Mouse (Mus musculus): Measurements from ENCODE around the gene Mettl27.
"Not testable (repeated sequence)": the region's sequence is repeated elsewhere in the genome, so short reads cannot be mapped to it uniquely, and the experiment has no call there.

Gene Mettl27

DNA sequence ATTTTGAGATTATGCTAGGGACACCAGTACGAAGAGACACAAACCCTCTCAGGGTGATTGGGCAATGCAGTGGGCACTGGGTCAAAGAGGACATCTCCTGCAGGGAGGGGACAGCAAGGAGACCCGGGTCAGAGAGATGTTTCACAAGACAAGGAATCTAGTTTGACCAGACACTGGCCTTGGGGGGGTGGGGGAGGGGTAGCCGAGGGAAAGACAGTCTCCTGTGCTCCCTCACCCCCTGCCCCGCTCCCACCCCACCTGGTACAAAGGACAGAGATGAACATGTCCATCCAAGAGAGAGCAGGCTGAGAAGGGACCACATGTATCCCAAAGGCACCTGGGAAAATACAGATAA, 15.9 kb downstream of the Mettl27 start:
- peaks cover 16% of the 10 kb centered on the region; the same call in 1 of the 2 replicates for H3K36me3 ChIP-seq (ENCODE audit: insufficient read depth, low read length)
- TF ChIP-seq CTCF (conservative IDR thresholded peaks at IDR 0.05; ENCODE audit: low read length) (no peak), NANOG (IDR thresholded peaks at IDR 0.05; ENCODE audit: borderline replicate concordance, low read length) (no peak), POU5F1 (IDR thresholded peaks at IDR 0.05; ENCODE audit: borderline replicate concordance, low read length) (no peak)
- no peaks in the 10 kb centered on the region for H3K27me3 ChIP-seq (ENCODE audit: insufficient read depth, low read length)
- peak overlapping the region; percentile 93; the same call in 1 of the 2 replicates for H3K4me3 ChIP-seq (replicated peaks; ENCODE audit: low read length)
- H3K9me3 ChIP-seq (ENCODE audit: low read length): no peaks in the 10 kb centered on the region
- peaks cover 81% of the 10 kb centered on the region for H3K4me1 ChIP-seq (replicated peaks; ENCODE audit: low read depth, low read length)

DNA sequence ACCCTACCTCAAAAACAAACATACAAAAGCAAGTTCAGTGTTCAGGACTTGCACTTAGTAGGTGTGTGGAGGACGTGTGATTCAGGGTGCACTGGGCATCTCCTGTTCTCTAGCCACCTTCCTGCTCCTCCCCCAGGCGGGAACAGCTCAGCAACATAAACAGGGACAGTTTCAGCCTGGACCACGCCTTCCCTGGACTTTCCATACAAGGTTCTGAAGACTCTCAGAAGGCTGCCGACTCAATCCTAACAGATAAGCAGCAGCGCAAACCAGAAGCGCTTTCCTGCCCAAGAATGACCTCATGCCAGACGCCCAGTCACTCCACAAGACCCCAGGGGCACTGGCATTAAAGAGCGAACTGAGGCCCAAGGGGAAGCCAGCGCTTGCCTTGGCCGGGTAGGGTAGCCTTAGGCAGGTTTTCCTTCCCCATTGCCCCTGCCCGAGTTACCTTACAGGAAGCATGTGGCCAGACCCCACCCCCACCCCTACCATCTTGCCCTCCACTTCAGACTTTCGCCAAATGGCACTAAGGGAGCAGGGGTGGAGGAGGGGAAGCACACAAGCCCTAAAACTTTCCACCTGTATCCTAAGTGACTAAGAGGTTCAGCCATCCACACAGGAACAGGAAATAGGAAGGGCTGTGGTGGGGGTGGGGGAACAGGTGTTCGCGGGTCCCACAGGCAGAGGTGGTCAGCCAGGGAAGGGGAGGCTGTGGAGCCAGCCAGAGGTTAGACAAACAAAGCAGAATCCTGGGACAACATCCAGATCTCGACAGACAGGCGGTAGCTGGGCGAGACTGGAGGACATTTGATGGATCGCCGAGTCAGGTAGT, 19.1 kb downstream of the Mettl27 start:
- peak overlapping the region; percentile 75 for H3K4me3 ChIP-seq (replicated peaks; ENCODE audit: low read length)
- TF ChIP-seq POU5F1 (IDR thresholded peaks at IDR 0.05; ENCODE audit: borderline replicate concordance, low read length): no peak
- TF ChIP-seq CTCF (conservative IDR thresholded peaks at IDR 0.05; ENCODE audit: low read length): no peak
- no peak for TF ChIP-seq NANOG (IDR thresholded peaks at IDR 0.05; ENCODE audit: borderline replicate concordance, low read length)
- H3K4me1 ChIP-seq (replicated peaks; ENCODE audit: low read depth, low read length): peaks cover 84% of the 10 kb centered on the region
- H3K27me3 ChIP-seq (ENCODE audit: insufficient read depth, low read length): no peaks in the 10 kb centered on the region
- no peaks in the 10 kb centered on the region for H3K36me3 ChIP-seq (ENCODE audit: insufficient read depth, low read length)
- no peaks in the 10 kb centered on the region for H3K9me3 ChIP-seq (ENCODE audit: low read length)

DNA sequence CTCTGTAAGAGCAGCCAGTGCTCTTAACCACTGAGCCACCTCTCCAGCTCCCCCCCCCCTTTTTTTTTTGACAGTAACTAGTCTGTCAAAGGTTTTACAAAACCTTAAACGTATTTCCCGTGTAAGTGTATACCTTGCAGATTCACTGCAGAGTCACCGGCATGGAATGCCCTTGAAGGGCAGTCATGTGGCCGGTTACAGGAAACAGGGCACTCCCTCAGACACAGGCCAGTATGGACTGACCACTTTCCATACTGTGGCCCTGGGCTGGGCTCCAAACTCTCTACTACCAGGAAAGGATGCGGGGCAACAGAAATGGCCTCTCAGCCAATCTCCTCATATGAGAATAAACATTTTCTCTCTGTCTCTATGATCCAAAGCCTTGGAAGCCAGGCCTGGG, 23.3 kb downstream of the Mettl27 start:
- Histone ChIP-seq H3K4me3 (replicated peaks; ENCODE audit: low read length) (no peak overlapping the region), H3K36me3 (ENCODE audit: insufficient read depth, low read length) (no peaks in the 10 kb centered on the region), H3K4me1 (replicated peaks; ENCODE audit: low read depth, low read length) (peaks cover 80% of the 10 kb centered on the region), H3K9me3 (ENCODE audit: low read length) (no peaks in the 10 kb centered on the region), H3K27me3 (ENCODE audit: insufficient read depth, low read length) (no peaks in the 10 kb centered on the region)
- TF ChIP-seq POU5F1 (IDR thresholded peaks at IDR 0.05; ENCODE audit: borderline replicate concordance, low read length): no peak
- no peak for TF ChIP-seq CTCF (conservative IDR thresholded peaks at IDR 0.05; ENCODE audit: low read length)
- no peak for TF ChIP-seq NANOG (IDR thresholded peaks at IDR 0.05; ENCODE audit: borderline replicate concordance, low read length)

GRCm38 (mm10) chr5:134959114-134959513, 26.9 kb downstream of the Mettl27 start:
- H3K27me3 ChIP-seq (ENCODE audit: insufficient read depth, low read length): no peaks in the 10 kb centered on the region
- H3K4me3 ChIP-seq (replicated peaks; ENCODE audit: low read length): no peak overlapping the region
- TF ChIP-seq POU5F1 (IDR thresholded peaks at IDR 0.05; ENCODE audit: borderline replicate concordance, low read length) (no peak), CTCF (conservative IDR thresholded peaks at IDR 0.05; ENCODE audit: low read length) (no peak), NANOG (IDR thresholded peaks at IDR 0.05; ENCODE audit: borderline replicate concordance, low read length) (no peak)
- H3K36me3 ChIP-seq (ENCODE audit: insufficient read depth, low read length): no peaks in the 10 kb centered on the region
- H3K9me3 ChIP-seq (ENCODE audit: low read length): no peaks in the 10 kb centered on the region
- peaks cover 73% of the 10 kb centered on the region for H3K4me1 ChIP-seq (replicated peaks; ENCODE audit: low read depth, low read length)

GRCm38 (mm10) chr5:134960430-134960829, 28.3 kb downstream of the Mettl27 start:
- no peak overlapping the region for H3K4me3 ChIP-seq (replicated peaks; ENCODE audit: low read length)
- no peaks in the 10 kb centered on the region for H3K36me3 ChIP-seq (ENCODE audit: insufficient read depth, low read length)
- H3K4me1 ChIP-seq (replicated peaks; ENCODE audit: low read depth, low read length): peaks cover 71% of the 10 kb centered on the region
- no peak for TF ChIP-seq NANOG (IDR thresholded peaks at IDR 0.05; ENCODE audit: borderline replicate concordance, low read length)
- TF ChIP-seq POU5F1 (IDR thresholded peaks at IDR 0.05; ENCODE audit: borderline replicate concordance, low read length): no peak
- H3K9me3 ChIP-seq (ENCODE audit: low read length): no peaks in the 10 kb centered on the region
- H3K27me3 ChIP-seq (ENCODE audit: insufficient read depth, low read length): no peaks in the 10 kb centered on the region

DNA sequence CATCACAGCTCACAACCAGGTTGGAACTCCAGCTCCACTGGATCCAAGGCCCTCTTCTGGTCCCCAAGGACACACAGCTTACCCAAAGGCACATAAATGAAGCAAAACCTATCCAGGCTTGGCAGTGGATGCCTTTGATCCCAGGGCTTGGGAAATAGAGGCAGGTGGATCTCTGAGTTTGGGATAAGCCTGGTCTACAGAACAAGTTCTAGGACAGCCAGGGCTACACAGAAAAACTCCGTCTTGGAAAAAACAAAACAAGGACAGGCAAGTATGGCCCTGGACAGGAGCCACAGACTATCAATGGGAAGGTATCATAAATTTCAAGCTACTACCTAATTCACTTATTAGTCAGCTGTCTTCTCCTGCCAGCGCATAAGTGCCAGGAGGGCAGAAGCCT, 29.4 kb downstream of the Mettl27 start:
- no peaks in the 10 kb centered on the region for H3K27me3 ChIP-seq (ENCODE audit: insufficient read depth, low read length)

GRCm38 (mm10) chr5:134963546-134963945, 31.4 kb downstream of the Mettl27 start:
- H3K4me3 ChIP-seq (replicated peaks; ENCODE audit: low read length): no peak overlapping the region
- no peaks in the 10 kb centered on the region for H3K9me3 ChIP-seq (ENCODE audit: low read length)
- TF ChIP-seq POU5F1 (IDR thresholded peaks at IDR 0.05; ENCODE audit: borderline replicate concordance, low read length) (no peak), CTCF (conservative IDR thresholded peaks at IDR 0.05; ENCODE audit: low read length) (no peak), NANOG (IDR thresholded peaks at IDR 0.05; ENCODE audit: borderline replicate concordance, low read length) (no peak)
- peaks cover 79% of the 10 kb centered on the region for H3K4me1 ChIP-seq (replicated peaks; ENCODE audit: low read depth, low read length)
- no peaks in the 10 kb centered on the region for H3K36me3 ChIP-seq (ENCODE audit: insufficient read depth, low read length)
- no peaks in the 10 kb centered on the region for H3K27me3 ChIP-seq (ENCODE audit: insufficient read depth, low read length)

More for the DNA sequence above, 29.4 kb downstream of the Mettl27 start:
- Histone ChIP-seq H3K9me3 (ENCODE audit: low read length) (no peaks in the 10 kb centered on the region), H3K4me1 (replicated peaks; ENCODE audit: low read depth, low read length) (peaks cover 75% of the 10 kb centered on the region), H3K36me3 (ENCODE audit: insufficient read depth, low read length) (no peaks in the 10 kb centered on the region), H3K4me3 (replicated peaks; ENCODE audit: low read length) (no peak overlapping the region)
- TF ChIP-seq CTCF (conservative IDR thresholded peaks at IDR 0.05; ENCODE audit: low read length): no peak
- TF ChIP-seq NANOG (IDR thresholded peaks at IDR 0.05; ENCODE audit: borderline replicate concordance, low read length): no peak
- no peak for TF ChIP-seq POU5F1 (IDR thresholded peaks at IDR 0.05; ENCODE audit: borderline replicate concordance, low read length)

GRCm38 (mm10) chr5:134964655-134965054, 32.5 kb downstream of the Mettl27 start:
- H3K27me3 ChIP-seq (ENCODE audit: insufficient read depth, low read length); H3K9me3 ChIP-seq (ENCODE audit: low read length); H3K36me3 ChIP-seq (ENCODE audit: insufficient read depth, low read length); H3K4me3 ChIP-seq (replicated peaks; ENCODE audit: low read length): not testable (repeated sequence)
- H3K4me1 ChIP-seq (replicated peaks; ENCODE audit: low read depth, low read length): peaks cover 80% of the 10 kb centered on the region

GRCm38 (mm10) chr5:134965473-134965851, 33.3 kb downstream of the Mettl27 start:
- Histone ChIP-seq H3K27me3 (ENCODE audit: insufficient read depth, low read length) (no peaks in the 10 kb centered on the region), H3K4me1 (replicated peaks; ENCODE audit: low read depth, low read length) (peaks cover 81% of the 10 kb centered on the region), H3K36me3 (ENCODE audit: insufficient read depth, low read length) (no peaks in the 10 kb centered on the region), H3K9me3 (ENCODE audit: low read length) (no peaks in the 10 kb centered on the region), H3K4me3 (replicated peaks; ENCODE audit: low read length) (peak overlapping the region; percentile 77)
- TF ChIP-seq CTCF (conservative IDR thresholded peaks at IDR 0.05; ENCODE audit: low read length): peak; percentile 75
- no peak for TF ChIP-seq NANOG (IDR thresholded peaks at IDR 0.05; ENCODE audit: borderline replicate concordance, low read length)
- no peak for TF ChIP-seq POU5F1 (IDR thresholded peaks at IDR 0.05; ENCODE audit: borderline replicate concordance, low read length)
